Mouse (Mus musculus) neural tube, postnatal 0 days (tissue): ENCODE results near the gene Vmn1r159. TPM values are rescaled to one million over a fixed set of nuclear protein-coding genes. Genes with fewer than 3 reads are reported as not detected.

Experiments
- polyA plus RNA-seq: library from polyadenylated mRNA; unstranded; fragments of >200 nt; fragmentation: Nextera tagmentation; extraction: Ambion mirVana; gene quantifications from 2 replicates; pipeline ENCODE4 v1.2.1, GENCODE M21; 2015

Gene Vmn1r159
- not detected in 2 replicates for polyA plus RNA-seq

DNA sequence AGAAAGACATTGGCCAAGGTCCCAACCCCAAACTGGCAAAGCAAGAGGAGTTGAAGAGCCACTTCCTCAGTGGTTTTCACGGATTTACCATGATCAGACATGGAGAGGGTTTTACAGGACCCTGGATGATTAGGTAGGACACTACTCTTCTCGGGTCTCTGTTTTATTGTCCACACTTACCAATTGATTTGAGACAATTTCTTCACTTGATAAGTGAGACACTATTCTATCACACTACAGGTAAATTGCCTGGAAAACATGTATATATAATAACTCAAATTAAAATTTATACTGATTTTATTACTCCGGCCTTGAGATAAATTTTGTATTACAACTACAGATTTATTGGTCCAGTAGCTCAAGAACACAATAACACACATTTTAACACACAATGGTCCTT is at the start of gene Vmn1r159:
Gene Vmn1r159, minus strand, starts transcription at position 101 of the 400 bp plus-strand sequence.

DNA sequence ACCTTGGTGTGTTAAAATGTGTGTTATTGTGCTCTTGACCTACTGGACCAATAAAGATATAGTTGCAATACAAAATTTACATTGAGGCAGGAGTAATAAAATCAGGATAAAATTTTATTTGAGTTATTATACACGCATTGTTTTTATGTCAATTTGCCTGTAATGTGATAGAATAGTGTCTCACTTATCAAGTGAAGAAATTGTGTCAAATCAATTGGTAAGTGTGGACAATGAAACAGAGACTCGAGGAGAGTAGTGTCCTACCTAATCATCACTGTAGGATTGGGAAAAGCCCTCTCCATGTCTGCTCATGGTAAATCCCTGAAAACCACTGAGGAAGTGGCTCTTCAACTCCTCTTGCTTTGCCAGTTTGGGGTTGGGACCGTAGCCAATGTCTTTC is 27.5 kb upstream of the Vmn1r159 start, which contains the start of gene Vmn1r160:
Gene Vmn1r160, plus strand, starts transcription at position 301 of the 400 bp plus-strand sequence.

Other genes starting within 250 kb of the Vmn1r159 start
- gene Vmn1r155, start 185.6 kb downstream of the Vmn1r159 start, polyA plus RNA-seq = not detected in 2 replicates
- gene Gm8693, start 151.3 kb downstream of the Vmn1r159 start, polyA plus RNA-seq = not detected in 2 replicates
- gene Gm4567, start 123.9 kb downstream of the Vmn1r159 start, polyA plus RNA-seq = not detected in 2 replicates
- not detected in 2 replicates for gene Vmn1r157, start 81.9 kb downstream of the Vmn1r159 start, polyA plus RNA-seq
- not detected in 2 replicates for gene Vmn1r158, start 52.8 kb downstream of the Vmn1r159 start, polyA plus RNA-seq
- not detected in 2 replicates for gene Vmn1r160, start 27.6 kb upstream of the Vmn1r159 start, polyA plus RNA-seq
- not detected in 2 replicates for gene Gm4214, start 141.1 kb upstream of the Vmn1r159 start, polyA plus RNA-seq
- gene Gm4216, start 176.3 kb upstream of the Vmn1r159 start, polyA plus RNA-seq = not detected in 2 replicates
- not detected in 2 replicates for gene Vmn1r163, start 211.9 kb upstream of the Vmn1r159 start, polyA plus RNA-seq
- gene Gm8720, start 223.9 kb upstream of the Vmn1r159 start, polyA plus RNA-seq = not detected in 2 replicates